Mouse (Mus musculus) stomach, postnatal 0 days (tissue): Measurements from ENCODE around the gene Plcl2. TPM values are rescaled to one million over a fixed set of nuclear protein-coding genes. Genes with fewer than 3 reads are reported as not detected.
"Not testable (repeated sequence)": the region's sequence is repeated elsewhere in the genome, so short reads cannot be mapped to it uniquely, and the experiment has no call there.

Experiments used
- ATAC-seq: fragments of 200-750 bp; cut with Nextera tagmentation; 2 replicates; pipeline ENCODE4 v1.8.0; 2017; ENCODE audit not compliant: low FRiP score, low TSS enrichment
- DNase-seq: peaks from one replicate; pipeline ENCODE4 v3.0.0-alpha.2; 2016; ENCODE audit warnings: low spot score
- H3K27ac ChIP-seq: fragments of 300-500 bp; sonication (generic); replicated peaks from 2 replicates; pipeline ENCODE4 v1.5.1; 2014; ENCODE audit warnings: mild to moderate bottlenecking, control low read depth
- H3K27me3 ChIP-seq: fragments of 300-500 bp; sonication (generic); 2 replicates; pipeline ENCODE4 v1.6.1; 2014; ENCODE audit warnings: low read length; ENCODE audit not compliant: control insufficient read depth, insufficient read depth
- H3K36me3 ChIP-seq: fragments of 300-500 bp; sonication (generic); 2 replicates; pipeline ENCODE4 v1.6.1; 2014; ENCODE audit warnings: low read length, mixed read lengths; ENCODE audit not compliant: control insufficient read depth, insufficient read depth
- H3K4me1 ChIP-seq: fragments of 300-500 bp; sonication (generic); replicated peaks from 2 replicates; pipeline ENCODE4 v1.6.1; 2014; ENCODE audit warnings: antibody characterized with exemption; ENCODE audit not compliant: control insufficient read depth, insufficient read depth
- H3K4me2 ChIP-seq: fragments of 300-500 bp; sonication (generic); replicated peaks from 2 replicates; pipeline ENCODE4 v1.6.1; 2014; ENCODE audit warnings: low read depth, mild to moderate bottlenecking, control low read depth, moderate library complexity
- H3K4me3 ChIP-seq: fragments of 300-500 bp; sonication (generic); 2 replicates; pipeline ENCODE4 v1.5.1; 2014; ENCODE audit warnings: low read depth, low read length, control low read depth
- H3K9ac ChIP-seq: fragments of 300-500 bp; sonication (generic); 2 replicates; pipeline ENCODE4 v1.6.1; 2014; ENCODE audit warnings: mild to moderate bottlenecking, low read length, control low read depth, mixed read lengths
- H3K9me3 ChIP-seq: fragments of 300-500 bp; sonication (generic); 2 replicates; pipeline ENCODE4 v1.6.1; 2016; ENCODE audit warnings: low read length; ENCODE audit not compliant: control insufficient read depth
- CTCF ChIP-seq: IDR thresholded peaks from 2 replicates; pipeline ENCODE4 v1.5.1; 2016; ENCODE audit warnings: antibody characterized with exemption, low read depth, mild to moderate bottlenecking, moderate library complexity
- EP300 ChIP-seq: optimal IDR thresholded peaks from 2 replicates; pipeline ENCODE3; 2016; ENCODE audit warnings: antibody characterized with exemption
- WGBS: fragments of 180-500 bp; shearing (Covaris S2); extraction: QIAGEN DNeasy Blood & Tissue Kit; methylation state at CpG from one replicate; pipeline ENCODE4 v1.1.7; 2014; 5-methylcytosine and 5-hydroxymethylcytosine counted together
- polyA plus RNA-seq: library from polyadenylated mRNA; unstranded; fragments of >200 nt; fragmentation: Nextera tagmentation; extraction: Ambion mirVana; gene quantifications from 2 replicates; pipeline ENCODE4 v1.2.1, GENCODE M21; 2015

Plcl2 gene
- polyA plus RNA-seq, 1 experiment from 2014 or later: 2.3 TPM

DNA sequence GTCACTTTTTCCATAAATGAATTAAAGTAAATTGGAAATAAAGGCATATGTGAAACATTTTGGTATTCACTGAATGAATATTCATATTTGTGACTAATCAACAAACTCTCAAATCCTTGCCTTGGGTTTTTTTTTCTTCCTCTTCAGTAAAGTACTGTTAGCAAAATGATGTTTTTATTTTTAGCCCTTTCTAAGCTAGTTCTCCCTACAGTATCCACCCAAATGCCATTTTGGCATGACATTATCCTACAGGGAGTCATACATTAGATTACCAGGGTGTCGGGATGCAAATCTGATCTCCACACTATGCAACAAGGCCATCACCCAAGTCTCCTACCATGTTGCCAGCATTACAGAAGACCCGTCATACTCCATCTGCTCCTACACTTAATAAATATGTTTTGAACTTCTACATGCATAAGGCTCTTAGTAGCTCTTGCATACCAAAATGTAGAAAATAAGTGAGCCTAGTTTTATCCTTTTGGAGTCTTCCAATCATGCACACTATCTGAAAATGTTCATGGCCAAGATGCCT lies 131.9 kb downstream of the Plcl2 start:
- no peak for ATAC-seq

DNA sequence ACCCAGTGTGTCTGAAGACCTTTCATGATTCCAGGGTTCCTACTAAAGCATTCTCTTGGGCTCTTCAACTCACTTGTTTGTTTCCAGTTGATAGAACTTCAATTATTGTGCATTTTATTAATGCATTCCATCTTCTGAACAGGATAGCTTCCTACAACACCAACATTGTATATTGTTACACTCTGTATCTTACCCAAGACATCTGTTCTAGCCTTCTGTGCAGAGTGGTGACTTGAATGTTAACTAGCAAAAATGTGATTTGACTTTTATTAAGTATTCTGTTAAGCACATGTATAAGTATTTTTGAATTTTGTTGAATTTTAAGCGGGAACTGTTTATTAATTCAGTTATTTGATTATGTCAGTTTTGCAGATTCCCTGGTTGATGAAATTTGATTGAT lies 132.7 kb downstream of the Plcl2 start:
- no peak for ATAC-seq
- Histone ChIP-seq H3K4me1 (no peaks in the 10 kb centered on the region), H3K36me3 (no peaks in the 10 kb centered on the region), H3K4me2 (no peak overlapping the region), H3K4me3 (no peak overlapping the region), H3K9ac (no peak overlapping the region), H3K27ac (no peak overlapping the region), H3K27me3 (no peaks in the 10 kb centered on the region), H3K9me3 (no peaks in the 10 kb centered on the region)
- DNase-seq: no peak
- 73% methylated on average over 1 of the region's 1 CpGs for WGBS
- TF ChIP-seq EP300 (no peak), CTCF (no peak)

More for the DNA sequence above, 131.9 kb downstream of the Plcl2 start:
- Histone ChIP-seq H3K36me3 (no peaks in the 10 kb centered on the region), H3K4me2 (no peak overlapping the region), H3K4me1 (no peaks in the 10 kb centered on the region), H3K27me3 (no peaks in the 10 kb centered on the region), H3K4me3 (no peak overlapping the region), H3K27ac (no peak overlapping the region), H3K9ac (no peak overlapping the region), H3K9me3 (no peaks in the 10 kb centered on the region)
- 94% methylated on average over 2 of the region's 2 CpGs for WGBS
- no peak for DNase-seq
- TF ChIP-seq EP300 (no peak), CTCF (no peak)

DNA sequence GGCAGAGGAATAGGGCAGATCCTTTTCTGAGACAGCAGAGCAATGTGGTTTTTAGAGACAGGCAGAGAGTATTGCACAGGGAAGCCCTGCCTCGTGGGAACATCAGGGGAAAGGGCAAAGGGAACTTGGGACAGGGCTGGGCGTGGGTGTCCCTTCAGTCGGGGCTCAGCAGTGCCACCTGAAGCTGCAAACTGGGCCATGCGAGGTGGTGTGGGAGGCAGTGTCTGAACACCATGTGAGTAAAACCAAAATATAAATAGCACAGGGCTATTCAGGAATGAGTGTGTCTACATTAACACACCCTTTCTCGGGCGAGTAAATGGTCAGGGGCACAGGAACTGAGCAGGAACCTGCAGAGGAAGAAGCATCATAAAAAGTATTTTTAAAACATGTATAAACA lies 134.2 kb downstream of the Plcl2 start:
- no peaks in the 10 kb centered on the region for H3K4me1 ChIP-seq
- 54% methylated on average over 6 of the region's 6 CpGs for WGBS
- H3K4me2 ChIP-seq: no peak overlapping the region
- H3K27me3 ChIP-seq: no peaks in the 10 kb centered on the region
- no peaks in the 10 kb centered on the region for H3K9me3 ChIP-seq
- no peak overlapping the region for H3K27ac ChIP-seq
- no peaks in the 10 kb centered on the region for H3K36me3 ChIP-seq
- no peak overlapping the region for H3K9ac ChIP-seq
- TF ChIP-seq EP300: no peak
- no peak for TF ChIP-seq CTCF
- ATAC-seq (no peak), DNase-seq (no peak)
- H3K4me3 ChIP-seq: no peak overlapping the region

DNA sequence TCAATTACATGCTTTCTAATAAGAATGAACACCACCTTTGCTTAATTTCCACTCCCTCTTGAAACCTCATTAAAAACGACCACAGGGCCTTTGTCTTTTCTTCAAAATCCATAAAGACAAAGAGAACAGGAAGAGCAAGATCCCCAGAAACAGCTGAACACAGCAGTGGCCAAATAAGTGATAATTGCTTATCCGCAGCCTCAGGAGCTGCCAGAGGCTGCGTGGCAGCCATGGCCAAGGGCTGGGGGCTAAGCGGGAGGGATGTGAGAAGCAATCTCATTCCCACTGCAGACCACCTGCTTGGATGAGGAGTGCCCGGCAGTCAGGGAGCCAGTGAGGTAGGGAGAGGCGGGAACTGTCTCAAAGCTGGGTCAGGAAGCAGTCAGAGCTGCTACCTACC lies 134.8 kb downstream of the Plcl2 start:
- ATAC-seq (no peak), DNase-seq (no peak)
- WGBS: 50% methylated on average over 6 of the region's 6 CpGs

DNA sequence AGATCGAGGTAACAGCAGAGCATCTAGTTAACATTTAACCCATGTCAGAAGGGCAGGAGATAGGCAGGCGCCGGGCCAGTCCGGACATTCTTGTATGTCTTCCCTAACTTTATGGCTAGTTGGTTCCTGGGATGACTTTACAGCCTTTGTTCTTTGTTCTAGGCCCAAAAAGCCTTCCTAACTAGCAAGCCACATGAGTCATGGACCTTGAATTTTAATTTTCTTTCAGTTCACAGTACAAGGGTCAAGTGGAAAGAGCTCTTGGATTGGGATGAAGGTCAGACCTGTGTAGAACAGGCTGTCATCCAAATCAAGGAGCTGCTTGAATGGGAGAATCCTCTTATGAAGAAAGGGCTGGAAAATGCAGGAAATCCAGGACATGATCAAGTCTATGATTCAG lies 138.9 kb downstream of the Plcl2 start:
- not testable (repeated sequence) for H3K9me3 ChIP-seq, H3K27ac ChIP-seq, H3K27me3 ChIP-seq, H3K9ac ChIP-seq, H3K36me3 ChIP-seq, H3K4me1 ChIP-seq, ATAC-seq, DNase-seq, H3K4me3 ChIP-seq, H3K4me2 ChIP-seq
- 96% methylated on average over 4 of the region's 4 CpGs for WGBS

More for the DNA sequence above, 134.8 kb downstream of the Plcl2 start:
- H3K9ac ChIP-seq: no peak overlapping the region
- no peaks in the 10 kb centered on the region for H3K4me1 ChIP-seq
- H3K36me3 ChIP-seq: no peaks in the 10 kb centered on the region
- no peak overlapping the region for H3K4me2 ChIP-seq
- no peaks in the 10 kb centered on the region for H3K9me3 ChIP-seq
- TF ChIP-seq EP300: no peak
- no peak for TF ChIP-seq CTCF
- no peak overlapping the region for H3K27ac ChIP-seq
- no peaks in the 10 kb centered on the region for H3K27me3 ChIP-seq
- no peak overlapping the region for H3K4me3 ChIP-seq

DNA sequence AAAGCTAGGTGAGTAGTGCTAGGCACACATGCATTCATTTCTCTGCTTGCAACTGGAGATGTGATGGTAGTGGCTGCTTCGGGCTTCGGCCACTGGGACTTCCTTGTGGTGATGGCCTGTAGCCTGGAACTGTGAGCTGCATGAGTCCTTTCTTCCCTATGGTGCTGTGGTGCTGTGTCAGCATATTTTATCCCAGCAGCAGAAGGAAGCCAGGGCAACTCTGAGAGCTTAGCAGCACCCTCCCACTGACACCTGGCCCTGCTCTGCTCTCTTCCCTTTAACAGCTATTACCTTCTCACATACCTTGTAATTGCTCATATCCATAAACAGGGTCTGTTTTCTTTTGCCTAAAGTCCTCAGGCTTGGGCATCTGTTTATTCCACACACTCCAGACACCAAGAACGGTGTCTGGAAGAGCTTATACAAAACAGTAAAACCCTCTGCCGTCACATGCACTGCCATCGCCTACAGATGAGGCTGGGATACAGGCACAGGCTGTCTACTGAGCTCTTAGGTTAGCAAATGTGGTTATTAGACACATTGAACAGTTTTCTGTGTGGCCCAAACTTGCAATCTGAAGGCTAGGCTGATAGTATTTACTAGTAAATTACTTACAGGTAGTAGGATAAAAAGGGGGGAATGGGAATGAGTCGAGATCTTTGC lies 139.7 kb downstream of the Plcl2 start:
- TF ChIP-seq EP300 (no peak), CTCF (no peak)
- no peak for DNase-seq
- Histone ChIP-seq H3K27me3 (no peaks in the 10 kb centered on the region), H3K4me2 (no peak overlapping the region), H3K9me3 (no peaks in the 10 kb centered on the region), H3K9ac (no peak overlapping the region), H3K4me1 (no peaks in the 10 kb centered on the region), H3K4me3 (no peak overlapping the region), H3K36me3 (no peaks in the 10 kb centered on the region), H3K27ac (no peak overlapping the region)
- WGBS: 86% methylated on average over 6 of the region's 6 CpGs
- no peak for ATAC-seq
